Mouse (Mus musculus) heart, embryonic 16.5 days (tissue): ENCODE measurements at regions not wholly inside any gene's neighbourhood (a gene's known extent, or its start where the extent isn't known, plus 50 kb on each side); places are given as distances from the start of the nearest gene placed in this dataset.

ENCODE experiments used
- ATAC-seq: fragments of 200-750 bp; cut with Nextera tagmentation; replicated peaks from 2 replicates; pipeline ENCODE4 v1.8.0; 2017; ENCODE audit warnings: moderate number of reproducible peaks; ENCODE audit not compliant: insufficient read depth, low FRiP score; ENCODE audit errors: extremely low read depth
- H3K27ac ChIP-seq: fragments of 300-500 bp; sonication (generic); 2 replicates; pipeline ENCODE4 v1.5.1; 2014; ENCODE audit warnings: mild to moderate bottlenecking, low read length, control low read depth, moderate library complexity
- H3K27me3 ChIP-seq: fragments of 300-500 bp; sonication (generic); 2 replicates; pipeline ENCODE4 v1.6.1; 2014; ENCODE audit warnings: low read length, mixed read lengths; ENCODE audit not compliant: control insufficient read depth, insufficient read depth
- H3K36me3 ChIP-seq: fragments of 300-500 bp; sonication (generic); 2 replicates; pipeline ENCODE4 v1.6.1; 2014; ENCODE audit not compliant: control insufficient read depth, insufficient read depth
- H3K4me1 ChIP-seq: fragments of 300-500 bp; sonication (generic); 2 replicates; pipeline ENCODE4 v1.6.1; 2014; ENCODE audit warnings: low read length, mixed read lengths; ENCODE audit not compliant: control insufficient read depth, insufficient read depth
- H3K4me2 ChIP-seq: fragments of 300-500 bp; sonication (generic); 2 replicates; pipeline ENCODE4 v1.6.1; 2014; ENCODE audit warnings: low read depth, mild to moderate bottlenecking, control low read depth, low read length
- H3K4me3 ChIP-seq: fragments of 300-500 bp; sonication (generic); 2 replicates; pipeline ENCODE4 v1.5.1; 2014; ENCODE audit warnings: mild to moderate bottlenecking, control low read depth, low read length
- H3K9ac ChIP-seq: fragments of 300-500 bp; sonication (generic); 2 replicates; pipeline ENCODE4 v1.6.1; 2014; ENCODE audit warnings: low read length, control low read depth
- H3K9me3 ChIP-seq: fragments of 300-500 bp; sonication (generic); replicated peaks from 2 replicates; pipeline ENCODE4 v1.6.1; 2016; ENCODE audit warnings: low read length; ENCODE audit not compliant: control insufficient read depth
- WGBS: fragments of 180-500 bp; shearing (Covaris S2); extraction: QIAGEN DNeasy Blood & Tissue Kit; methylation state at CpG from one replicate; pipeline ENCODE4 v1.1.7; 2014; 5-methylcytosine and 5-hydroxymethylcytosine counted together

GRCm38 (mm10) chr4:34371281-34372032 lies 179.3 kb upstream of the Akirin2 start:
- WGBS = 65% methylated on average over 8 of the region's 8 CpGs
- no peak overlapping the region for H3K4me2 ChIP-seq
- no peak overlapping the region for H3K27ac ChIP-seq
- H3K27me3 ChIP-seq = no peaks in the 10 kb centered on the region
- H3K4me3 ChIP-seq = no peak overlapping the region
- no peak for ATAC-seq
- H3K4me1 ChIP-seq = no peaks in the 10 kb centered on the region
- no peaks in the 10 kb centered on the region for H3K9me3 ChIP-seq
- no peaks in the 10 kb centered on the region for H3K36me3 ChIP-seq
- H3K9ac ChIP-seq = no peak overlapping the region

- no peaks in the 10 kb centered on the region for H3K36me3 ChIP-seq
- H3K4me3 ChIP-seq = no peak overlapping the region
- H3K4me2 ChIP-seq = no peak overlapping the region
- ATAC-seq = no peak
- 75% methylated on average over 5 of the region's 5 CpGs for WGBS
- no peak overlapping the region for H3K9ac ChIP-seq
- peaks cover under 1% of the 10 kb centered on the region for H3K9me3 ChIP-seq
- no peaks in the 10 kb centered on the region for H3K27me3 ChIP-seq
- H3K27ac ChIP-seq = no peak overlapping the region
- no peaks in the 10 kb centered on the region for H3K4me1 ChIP-seq
Observed at GRCm38 (mm10) chr4:34386338-34386967, 164.3 kb upstream of the Akirin2 start.

- H3K9ac ChIP-seq = no peak overlapping the region
- H3K4me1 ChIP-seq = no peaks in the 10 kb centered on the region
- H3K27ac ChIP-seq = no peak overlapping the region
- no peak overlapping the region for H3K4me2 ChIP-seq
- H3K9me3 ChIP-seq = peaks cover 3% of the 10 kb centered on the region
- no peak overlapping the region for H3K4me3 ChIP-seq
- no peaks in the 10 kb centered on the region for H3K36me3 ChIP-seq
- no peak for ATAC-seq
- H3K27me3 ChIP-seq = no peaks in the 10 kb centered on the region
- WGBS = 91% methylated on average over 5 of the region's 5 CpGs
Observed at GRCm38 (mm10) chr4:34391499-34391898, 159.2 kb upstream of the Akirin2 start.

GRCm38 (mm10) chr4:34403061-34403460 lies 147.7 kb upstream of the Akirin2 start:
- Histone ChIP-seq H3K9ac (no peak overlapping the region), H3K36me3 (no peaks in the 10 kb centered on the region), H3K27me3 (no peaks in the 10 kb centered on the region), H3K4me2 (no peak overlapping the region), H3K9me3 (no peaks in the 10 kb centered on the region), H3K4me1 (no peaks in the 10 kb centered on the region), H3K4me3 (no peak overlapping the region), H3K27ac (no peak overlapping the region)
- no peak for ATAC-seq
- WGBS = 91% methylated on average over 2 of the region's 2 CpGs

GRCm38 (mm10) chr4:34407181-34407580 lies 143.6 kb upstream of the Akirin2 start:
- Histone ChIP-seq H3K36me3 (no peaks in the 10 kb centered on the region), H3K4me3 (no peak overlapping the region), H3K4me1 (no peaks in the 10 kb centered on the region), H3K27ac (no peak overlapping the region), H3K9me3 (no peaks in the 10 kb centered on the region), H3K9ac (no peak overlapping the region), H3K4me2 (no peak overlapping the region), H3K27me3 (no peaks in the 10 kb centered on the region)
- 73% methylated on average over 3 of the region's 3 CpGs for WGBS
- no peak for ATAC-seq

DNA sequence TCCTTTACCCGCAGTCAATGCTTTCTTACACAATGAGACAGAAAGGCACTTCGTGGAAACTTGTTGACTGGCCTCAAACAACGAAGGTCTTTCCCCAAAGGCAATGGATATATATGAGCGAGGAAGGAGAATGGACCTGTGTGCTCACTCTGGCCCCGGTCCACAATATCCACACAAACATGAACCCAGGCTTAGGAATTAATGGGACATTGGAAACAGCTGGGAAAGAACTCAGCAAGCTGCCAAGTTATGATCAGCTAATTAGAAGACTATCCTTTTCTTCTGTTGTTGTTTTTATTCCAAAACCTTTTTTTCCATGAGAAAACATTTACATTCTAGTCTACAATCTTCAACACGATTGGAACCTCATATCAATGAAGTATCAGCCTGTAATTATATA lies 129.8 kb upstream of the Akirin2 start:
- no peak overlapping the region for H3K9ac ChIP-seq
- no peaks in the 10 kb centered on the region for H3K9me3 ChIP-seq
- no peak overlapping the region for H3K4me2 ChIP-seq
- H3K27ac ChIP-seq = no peak overlapping the region
- H3K36me3 ChIP-seq = no peaks in the 10 kb centered on the region
- 0 out of 2 replicates have a peak, but pooled peaks cover 4% of the 10 kb centered on the region for H3K4me1 ChIP-seq
- H3K4me3 ChIP-seq = no peak overlapping the region
- WGBS = 77% methylated on average over 6 of the region's 6 CpGs
- no peak for ATAC-seq
- no peaks in the 10 kb centered on the region for H3K27me3 ChIP-seq

DNA sequence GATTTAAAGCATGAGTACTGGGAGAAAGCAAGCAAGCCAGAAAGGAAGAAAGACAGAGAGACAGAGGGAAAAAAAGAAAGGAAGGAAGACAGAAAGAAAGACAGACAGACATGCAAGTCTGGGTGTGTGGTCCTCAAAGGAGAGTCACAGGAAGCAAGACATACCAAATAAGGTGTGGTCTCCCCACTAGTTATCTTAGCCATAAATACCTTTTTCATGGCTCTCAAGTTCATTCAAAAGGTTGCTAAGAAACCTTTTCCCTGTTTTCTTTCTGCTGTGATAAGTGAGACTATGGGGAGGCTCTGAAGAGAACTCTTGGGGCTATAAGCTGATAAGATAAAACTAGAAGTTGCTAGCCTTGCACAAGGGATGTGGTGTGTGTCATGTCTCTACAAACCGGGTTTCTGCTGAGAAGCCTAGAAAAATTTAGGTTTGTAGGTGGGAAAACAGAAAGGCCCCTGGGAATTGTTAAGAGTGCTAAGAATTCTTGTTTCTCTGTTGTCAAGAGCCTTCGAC lies 126.5 kb upstream of the Akirin2 start:
- Histone ChIP-seq H3K27me3 (peaks cover 5% of the 10 kb centered on the region; the same call in 1 of the 2 replicates), H3K36me3 (no peaks in the 10 kb centered on the region), H3K4me3 (no peak overlapping the region), H3K4me2 (no peak overlapping the region), H3K4me1 (0 out of 2 replicates have a peak, but pooled peaks cover 4% of the 10 kb centered on the region), H3K27ac (no peak overlapping the region), H3K9me3 (no peaks in the 10 kb centered on the region), H3K9ac (no peak overlapping the region)
- no peak for ATAC-seq
- WGBS = 24% methylated on average over 2 of the region's 2 CpGs

- H3K4me1 ChIP-seq = 0 out of 2 replicates have a peak, but pooled peaks cover 4% of the 10 kb centered on the region
- peaks cover 20% of the 10 kb centered on the region for H3K27me3 ChIP-seq
- no peak overlapping the region for H3K9ac ChIP-seq
- no peaks in the 10 kb centered on the region for H3K9me3 ChIP-seq
- no peak overlapping the region for H3K27ac ChIP-seq
- ATAC-seq = no peak
- no peak overlapping the region for H3K4me3 ChIP-seq
- WGBS = 64% methylated on average over 4 of the region's 4 CpGs
- H3K36me3 ChIP-seq = no peaks in the 10 kb centered on the region
- no peak overlapping the region for H3K4me2 ChIP-seq
Observed at GRCm38 (mm10) chr4:34429003-34429402, 121.7 kb upstream of the Akirin2 start.
